Mouse (Mus musculus): Measurements from ENCODE around the gene 4931406P16Rik. TPM values are rescaled to one million over a fixed set of nuclear protein-coding genes. Genes with fewer than 3 reads are reported as not detected.
A peak's percentile ranks its signal among the peaks of the same experiment; 100 is the strongest.

The 4931406P16Rik gene
- total RNA-seq, 2 experiments from 2014 or later = 38.5 to 39.1 TPM

- peak in 1 of 2 experiments; percentile 31 for DNase-seq (ENCODE audit: low spot score in 2 of 2)
These were observed 4.6 kb upstream of the 4931406P16Rik start for GRCm38 (mm10) chr7:34317901-34318476.

DNA sequence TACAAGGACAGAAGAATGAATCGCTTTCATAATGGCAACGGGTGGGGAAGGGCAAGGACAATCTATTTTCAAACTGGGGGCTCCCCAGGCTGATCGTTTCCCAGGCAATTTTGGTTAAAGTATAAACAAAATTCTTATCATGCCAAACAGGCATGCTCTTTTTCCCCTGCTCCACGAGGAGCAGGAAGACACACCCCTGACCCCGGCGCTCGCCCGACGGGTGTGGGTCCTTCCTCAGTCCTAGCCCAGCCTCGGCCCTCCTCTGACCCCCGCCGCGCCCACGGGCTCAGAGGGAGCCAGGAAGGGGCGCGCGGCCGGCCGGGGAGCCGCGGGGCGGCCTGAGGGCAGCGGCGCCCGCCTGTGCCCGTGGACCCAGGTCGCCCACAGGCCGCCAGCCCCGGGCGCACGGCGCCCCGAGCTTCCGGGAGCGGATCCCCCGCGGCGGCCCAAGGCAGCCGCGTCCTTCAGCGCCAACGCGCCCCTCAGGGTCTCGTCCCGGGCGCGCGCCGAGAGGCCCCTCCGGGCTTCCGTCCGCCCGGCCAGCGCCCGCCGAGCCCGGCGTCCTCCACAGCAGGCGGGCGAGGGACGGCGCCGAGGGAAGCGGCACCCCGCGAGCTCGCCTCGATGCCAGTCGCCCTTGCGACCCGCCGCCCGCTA, 437 bp downstream of the 4931406P16Rik start:
- no peak for DNase-seq (ENCODE audit: low spot score in 2 of 2)

GRCm38 (mm10) chr7:34309186-34309764, 4.1 kb downstream of the 4931406P16Rik start:
- DNase-seq (ENCODE audit: low spot score in 2 of 2) = no peak

GRCm38 (mm10) chr7:34308586-34308985, 4.8 kb downstream of the 4931406P16Rik start:
- DNase-seq (ENCODE audit: low spot score in 2 of 2) = peak in 1 of 2 experiments; percentile 13

DNA sequence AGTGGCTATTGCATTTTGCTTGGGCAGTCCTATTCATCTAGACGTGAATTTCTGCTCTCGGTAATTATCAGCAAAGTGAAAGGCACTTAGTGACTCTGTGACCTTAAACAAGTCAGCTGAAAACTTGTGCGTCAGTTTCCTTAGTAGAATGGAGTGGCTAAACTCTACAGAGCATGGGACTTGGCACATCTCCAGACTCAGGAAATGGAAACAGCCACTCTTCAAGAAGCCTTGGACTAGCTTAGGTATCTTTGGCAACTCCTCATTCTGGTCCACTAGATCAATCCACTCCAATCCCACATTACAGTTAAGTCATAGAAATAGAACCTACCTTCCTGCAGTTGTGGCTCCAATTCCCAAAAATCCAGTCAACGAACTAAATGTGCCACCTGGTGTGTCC, 7.9 kb downstream of the 4931406P16Rik start:
- no peak for DNase-seq (ENCODE audit: low spot score in 2 of 2)

- no peak for DNase-seq (ENCODE audit: low spot score in 2 of 2)
These were observed 10.7 kb downstream of the 4931406P16Rik start for GRCm38 (mm10) chr7:34302651-34303050.

GRCm38 (mm10) chr7:34301952-34302351, 11.4 kb downstream of the 4931406P16Rik start:
- DNase-seq (ENCODE audit: low spot score in 2 of 2) = no peak

DNA sequence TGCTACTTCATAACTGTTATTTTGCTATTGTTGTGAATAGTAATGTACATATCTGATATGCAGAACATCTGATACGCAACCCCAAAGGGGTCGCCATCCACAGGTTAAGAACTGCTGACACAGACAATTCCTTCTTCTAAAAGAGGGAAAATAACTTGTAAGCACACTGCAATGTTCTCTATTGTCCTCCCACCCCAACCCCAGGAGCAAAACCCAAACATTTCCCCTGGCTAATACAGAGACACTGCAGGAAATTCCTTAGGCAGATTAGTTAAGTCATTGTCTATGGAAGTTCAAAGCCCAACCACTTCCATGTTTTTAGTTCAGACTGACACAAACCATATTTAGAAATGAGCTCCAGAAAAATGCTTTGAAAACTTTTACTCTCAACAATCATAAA, 14.5 kb downstream of the 4931406P16Rik start:
- no peak for DNase-seq (ENCODE audit: low spot score in 2 of 2)

DNA sequence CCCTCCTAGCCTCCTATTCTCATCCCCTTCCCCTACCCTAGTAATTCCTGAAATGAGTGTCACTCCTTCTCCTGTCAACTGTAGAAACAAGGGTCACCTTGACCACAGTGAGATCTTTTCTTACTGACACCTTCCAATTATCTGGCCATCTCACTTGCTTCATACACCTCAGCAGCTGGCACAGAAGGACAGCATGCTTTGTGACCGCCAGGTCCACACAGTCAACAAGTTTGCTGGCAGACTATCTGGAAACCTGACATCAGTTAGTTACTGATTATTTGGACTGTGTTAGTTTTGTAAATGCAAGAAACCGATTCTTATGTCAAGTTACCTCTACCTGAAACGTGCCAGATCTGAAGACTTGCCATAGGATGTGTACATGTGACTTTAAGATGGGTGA, 17.2 kb downstream of the 4931406P16Rik start:
- DNase-seq (ENCODE audit: low spot score in 2 of 2) = no peak

DNA sequence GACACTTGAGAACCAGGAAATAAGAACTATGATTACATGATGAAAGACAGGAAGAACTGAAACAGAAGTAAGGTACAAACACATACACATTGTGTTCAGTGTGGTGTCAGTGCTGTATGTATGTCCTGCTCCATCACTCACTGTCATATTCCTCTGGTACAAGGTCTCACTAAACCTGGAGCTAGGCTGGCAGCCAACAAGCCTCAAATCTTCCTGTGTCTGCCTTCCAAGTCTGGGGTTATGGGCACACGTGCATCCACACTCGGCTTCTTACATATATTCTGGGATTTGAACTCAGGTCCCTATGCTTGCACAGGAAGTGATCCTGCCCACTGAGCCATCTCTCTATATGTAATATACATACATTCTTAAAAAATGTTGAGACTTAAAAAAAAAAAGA, 20.7 kb downstream of the 4931406P16Rik start:
- no peak for DNase-seq (ENCODE audit: low spot score in 2 of 2)

DNA sequence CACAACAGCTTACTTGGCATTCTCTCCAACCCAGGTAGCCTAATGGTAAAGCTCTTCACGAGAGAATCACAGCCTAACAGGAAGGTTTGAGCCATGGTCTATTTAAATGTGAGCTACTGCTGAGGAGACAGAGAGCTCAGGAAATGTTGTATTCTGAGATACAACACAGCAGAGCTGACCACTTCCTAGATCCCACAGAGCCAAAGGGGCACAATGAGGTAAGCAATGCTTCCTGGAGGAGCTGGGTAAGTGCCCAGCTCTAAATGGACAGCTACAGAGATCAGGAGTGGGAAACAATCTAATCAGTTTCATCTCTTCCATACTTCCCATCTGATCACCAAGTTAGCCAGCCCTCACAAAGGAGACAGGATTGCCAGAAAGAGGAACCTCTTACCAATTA, 22.1 kb downstream of the 4931406P16Rik start:
- DNase-seq (ENCODE audit: low spot score in 2 of 2) = no peak

DNA sequence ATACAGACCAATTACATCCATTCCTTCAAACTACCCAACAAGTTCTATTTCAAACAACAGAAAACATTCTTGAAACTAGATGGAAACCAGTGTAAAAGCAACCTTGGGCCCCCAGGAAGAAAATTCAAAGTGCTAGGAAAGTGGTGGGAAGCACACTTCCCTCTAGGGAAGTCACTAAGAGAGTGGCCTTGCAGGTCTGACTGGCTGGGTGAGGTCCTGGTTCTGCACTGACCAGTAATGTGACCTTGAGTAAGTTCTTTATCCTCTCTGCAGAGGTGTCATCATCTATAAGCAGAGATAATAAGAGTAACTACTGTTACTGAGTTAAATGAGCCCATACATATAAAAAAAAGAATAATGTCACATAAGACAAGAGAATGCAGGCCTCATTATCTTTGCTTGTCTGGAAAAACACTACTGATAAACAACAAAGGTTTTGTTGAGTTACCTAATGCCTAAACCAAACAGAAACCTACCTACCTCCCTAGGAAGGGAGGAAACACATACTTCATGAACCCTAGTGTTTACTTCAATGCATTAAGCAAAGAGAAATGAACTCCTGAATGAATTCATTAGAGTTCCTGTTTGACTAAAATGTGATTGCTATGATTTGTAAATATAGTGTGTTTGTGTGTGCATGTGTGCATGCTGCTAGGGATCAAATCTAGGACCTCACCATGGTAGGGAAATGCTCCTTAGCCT, 22.8 kb downstream of the 4931406P16Rik start:
- DNase-seq (ENCODE audit: low spot score in 2 of 2) = no peak

DNA sequence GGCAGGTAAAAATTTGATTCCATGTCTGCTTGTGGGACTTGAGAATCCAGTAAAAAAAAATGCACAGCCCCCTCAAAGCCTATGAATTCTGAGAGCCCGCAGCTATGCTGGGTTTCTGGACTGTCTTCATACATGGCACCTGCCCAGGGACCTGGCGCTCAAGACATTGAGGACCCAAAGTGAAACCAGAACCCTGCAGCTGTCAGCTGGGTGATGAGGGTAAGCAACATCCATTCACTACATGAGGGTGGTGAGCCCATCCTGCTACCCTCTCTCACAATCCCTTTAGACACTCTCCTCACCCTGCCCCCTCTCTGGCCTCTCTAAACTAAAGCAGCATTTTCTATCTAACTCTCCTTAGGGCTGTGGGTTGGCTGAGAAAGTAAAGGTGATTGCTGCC, 35.7 kb downstream of the 4931406P16Rik start:
- DNase-seq (ENCODE audit: low spot score in 2 of 2) = no peak

GRCm38 (mm10) chr7:34276066-34276465, 37.3 kb downstream of the 4931406P16Rik start:
- DNase-seq (ENCODE audit: low spot score in 2 of 2) = no peak

DNA sequence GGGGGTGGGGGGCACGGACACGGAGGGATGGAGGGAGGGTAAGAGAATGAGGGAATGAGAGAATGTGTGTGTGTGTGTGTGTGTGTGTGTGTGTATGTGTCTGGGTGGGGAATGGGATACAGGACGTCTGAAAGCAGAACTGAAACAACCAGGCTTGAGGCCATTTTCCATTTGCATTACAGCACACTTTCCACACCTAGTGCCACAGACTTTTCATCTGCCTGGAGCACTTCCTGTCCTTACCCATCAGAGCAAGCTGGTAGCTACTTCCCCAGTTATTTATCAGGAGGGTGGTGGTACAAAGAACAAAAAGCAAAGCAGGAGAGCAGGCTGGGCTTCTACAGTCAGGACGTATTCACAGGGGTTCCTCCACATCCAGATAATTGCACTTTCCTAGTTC, 40.9 kb downstream of the 4931406P16Rik start:
- no peak for DNase-seq (ENCODE audit: low spot score in 2 of 2)

DNA sequence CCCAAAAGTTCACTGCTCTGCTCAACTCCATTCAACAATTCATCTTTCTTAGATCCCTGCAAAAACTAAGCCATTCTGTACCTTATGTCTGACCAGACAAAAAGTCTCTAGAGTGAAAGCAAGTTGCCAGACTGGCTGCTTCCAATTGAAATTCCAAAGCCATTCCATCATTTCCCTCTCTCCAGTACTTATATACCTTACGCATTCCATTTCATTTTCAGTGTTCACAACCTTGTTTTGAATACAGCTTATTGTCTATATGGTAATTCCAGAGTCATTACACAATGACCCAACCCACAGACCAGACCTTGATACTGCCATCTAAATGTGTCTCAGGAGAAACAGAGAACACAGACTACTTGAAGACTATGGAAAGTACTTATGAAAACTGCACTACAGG, 44.9 kb downstream of the 4931406P16Rik start:
- no peak for DNase-seq (ENCODE audit: low spot score in 2 of 2)

- DNase-seq (ENCODE audit: low spot score in 2 of 2) = no peak
These were observed 46.9 kb downstream of the 4931406P16Rik start for GRCm38 (mm10) chr7:34266421-34266820.

DNA sequence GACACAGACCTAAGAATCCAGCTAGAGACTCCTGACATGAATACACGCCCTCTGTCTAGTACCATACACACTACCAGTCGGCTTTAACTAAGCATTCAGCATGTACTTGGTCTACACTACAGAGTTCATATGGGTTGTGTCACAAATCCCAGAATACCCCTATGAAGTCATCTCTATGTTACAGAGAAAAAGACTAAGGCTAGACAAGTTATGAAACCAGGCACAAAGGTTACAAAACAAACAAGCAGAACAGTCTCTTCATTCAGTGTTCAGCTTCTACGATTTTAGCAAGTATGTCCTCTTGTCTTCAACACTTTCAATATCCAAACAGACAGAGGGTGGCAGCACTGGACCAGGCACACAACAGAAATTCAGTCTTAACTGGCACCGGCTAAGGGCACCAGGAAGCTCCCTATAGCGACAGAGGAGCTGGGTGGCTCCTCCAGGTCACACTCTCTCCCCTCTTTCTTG, 47.4 kb downstream of the 4931406P16Rik start:
- DNase-seq (ENCODE audit: low spot score in 2 of 2) = peak; percentile 75

DNA sequence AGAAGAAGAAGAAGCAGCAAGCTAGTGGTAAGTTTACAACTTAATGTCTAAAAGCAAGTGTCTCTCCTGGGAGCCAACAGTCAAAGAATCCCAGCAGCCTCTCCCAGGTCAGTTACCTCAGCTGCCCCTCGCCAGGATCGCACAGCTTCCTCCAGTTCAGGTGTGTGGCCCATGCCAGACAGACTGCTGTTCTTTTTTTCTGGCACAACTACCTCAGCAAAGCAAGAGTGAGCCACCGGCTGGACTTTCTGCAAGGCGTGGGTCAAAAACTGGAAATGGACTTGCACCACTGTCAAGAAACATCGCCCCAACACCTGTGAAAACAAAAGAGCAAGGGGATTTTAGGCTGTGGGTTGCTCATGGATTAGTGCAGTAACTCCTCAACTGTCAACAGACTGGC, 49.9 kb downstream of the 4931406P16Rik start:
- no peak for DNase-seq (ENCODE audit: low spot score in 2 of 2)

- no peak for DNase-seq (ENCODE audit: low spot score in 2 of 2)
These were observed 54.9 kb downstream of the 4931406P16Rik start for GRCm38 (mm10) chr7:34258407-34258806.

DNA sequence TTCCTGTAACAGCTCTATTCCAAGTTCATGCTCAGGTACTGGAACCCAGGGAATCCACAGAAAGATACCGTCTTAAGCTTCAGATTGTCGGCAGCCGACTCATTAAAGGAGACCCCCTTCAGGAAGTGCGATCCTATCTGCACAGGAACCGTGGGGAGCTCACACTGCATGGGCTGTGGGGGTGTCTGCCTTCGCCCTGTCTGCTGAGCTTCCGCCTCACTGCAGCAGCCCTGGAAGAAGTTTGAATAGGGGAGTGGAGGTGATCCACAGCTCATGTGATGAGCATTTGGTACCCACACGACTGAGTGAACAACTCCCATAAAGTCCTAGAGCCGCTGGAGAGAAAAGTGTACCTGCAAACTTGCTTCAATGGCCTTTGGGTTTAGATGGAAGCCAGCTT, 56.1 kb downstream of the 4931406P16Rik start:
- DNase-seq (ENCODE audit: low spot score in 2 of 2) = no peak

DNA sequence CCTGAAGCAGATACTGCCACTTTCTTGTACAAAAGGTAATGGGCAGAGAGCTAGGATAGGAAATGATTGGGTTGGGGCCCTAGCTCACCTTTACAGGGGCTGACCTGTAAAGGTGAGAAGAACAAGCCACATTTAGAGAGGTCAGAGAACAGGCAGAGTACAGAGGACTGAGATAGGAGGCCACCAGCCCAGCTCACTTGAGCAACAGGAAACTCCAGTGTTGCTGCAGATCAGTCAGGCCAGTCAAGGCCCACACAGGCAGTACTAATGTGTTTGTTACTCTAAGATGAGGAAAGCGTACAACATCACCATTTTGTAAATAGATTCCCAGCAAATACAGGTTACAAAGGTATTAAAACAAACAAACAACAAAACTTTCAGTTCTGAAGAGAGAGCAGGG, 57.4 kb downstream of the 4931406P16Rik start:
- no peak for DNase-seq (ENCODE audit: low spot score in 2 of 2)
